Mouse (Mus musculus) central nervous system, embryonic 14 days (tissue): Measurements from ENCODE around the gene Mucl3. TPM values are rescaled to one million over a fixed set of nuclear protein-coding genes. Genes with fewer than 3 reads are reported as not detected.

ENCODE experiments used
- polyA plus RNA-seq: library from polyadenylated mRNA; depleted of rRNA; stranded (reverse); fragments of >200 nt; gene quantifications from 2 replicates; pipeline ENCODE4 v1.2.3, GENCODE M21; 2012; rRNA removed

Mucl3 gene
- 0.06 and 0.15 TPM in 2 replicates for polyA plus RNA-seq

DNA sequence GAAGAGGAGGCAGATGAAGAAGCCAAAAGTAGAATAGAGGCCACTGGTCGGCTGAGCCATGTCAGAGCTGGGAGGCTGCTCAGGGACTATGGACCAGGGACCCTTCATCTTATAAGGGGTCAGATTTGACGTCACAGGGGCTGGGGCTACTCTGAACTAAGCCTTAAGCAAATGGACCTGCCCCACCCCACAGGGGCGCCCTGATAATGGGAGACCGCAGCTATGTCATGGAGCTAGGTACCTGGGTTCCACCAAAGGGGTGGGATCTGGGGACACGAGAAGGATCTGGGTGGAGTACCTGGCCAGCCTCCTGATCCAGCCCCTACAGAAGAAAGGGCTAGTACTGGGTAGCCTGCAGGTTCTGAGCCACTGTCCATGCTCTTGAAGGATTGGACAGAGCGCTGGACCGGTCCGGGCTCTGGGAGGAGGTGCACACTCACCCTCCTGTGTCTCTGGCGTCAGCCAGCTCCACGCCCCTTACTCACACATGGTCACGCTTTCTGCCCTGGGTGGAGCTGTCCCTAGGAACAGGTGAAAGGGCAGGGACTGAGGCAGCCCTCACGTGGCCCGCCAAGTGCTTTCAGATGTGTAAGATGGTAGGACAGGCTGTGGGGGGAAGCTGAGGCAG lies at the start of gene Mucl3:
Mucl3 (minus strand) TSS at position 87 of the 628 bp plus-strand sequence.

DNA sequence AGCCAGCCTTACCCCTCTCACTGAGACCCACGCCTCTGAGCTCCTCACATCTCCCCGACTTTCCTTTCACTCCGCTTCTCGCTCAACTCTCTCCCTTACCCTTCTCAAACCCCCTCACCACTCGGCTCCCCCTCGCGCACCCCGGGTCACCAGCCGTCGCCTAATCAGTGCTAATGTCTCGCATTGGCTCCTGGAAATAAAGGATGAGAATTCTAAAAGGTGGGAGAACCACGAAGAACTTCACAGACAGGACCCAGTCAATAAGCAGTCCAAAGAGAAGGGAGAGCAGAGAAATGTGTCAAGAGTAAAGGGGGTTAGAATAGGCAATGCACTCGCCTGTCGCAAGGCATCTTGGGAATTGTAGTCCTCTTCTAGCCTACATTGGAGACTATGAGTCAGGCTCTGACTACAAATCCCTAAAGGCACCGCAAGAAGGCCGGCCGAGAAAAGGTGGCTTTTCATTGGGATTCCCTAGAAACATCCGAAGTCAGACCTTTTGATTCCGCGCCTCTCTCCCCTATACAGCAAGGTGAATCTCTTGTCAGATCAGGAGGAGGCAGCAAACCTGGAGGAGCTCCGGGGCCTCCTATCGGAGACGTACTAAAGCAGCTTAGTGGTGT lies 30.0 kb upstream of the Mucl3 start, which contains the start of gene Gtf2h4:
Gtf2h4 (minus strand) TSS at position 324 of the 620 bp plus-strand sequence.

DNA sequence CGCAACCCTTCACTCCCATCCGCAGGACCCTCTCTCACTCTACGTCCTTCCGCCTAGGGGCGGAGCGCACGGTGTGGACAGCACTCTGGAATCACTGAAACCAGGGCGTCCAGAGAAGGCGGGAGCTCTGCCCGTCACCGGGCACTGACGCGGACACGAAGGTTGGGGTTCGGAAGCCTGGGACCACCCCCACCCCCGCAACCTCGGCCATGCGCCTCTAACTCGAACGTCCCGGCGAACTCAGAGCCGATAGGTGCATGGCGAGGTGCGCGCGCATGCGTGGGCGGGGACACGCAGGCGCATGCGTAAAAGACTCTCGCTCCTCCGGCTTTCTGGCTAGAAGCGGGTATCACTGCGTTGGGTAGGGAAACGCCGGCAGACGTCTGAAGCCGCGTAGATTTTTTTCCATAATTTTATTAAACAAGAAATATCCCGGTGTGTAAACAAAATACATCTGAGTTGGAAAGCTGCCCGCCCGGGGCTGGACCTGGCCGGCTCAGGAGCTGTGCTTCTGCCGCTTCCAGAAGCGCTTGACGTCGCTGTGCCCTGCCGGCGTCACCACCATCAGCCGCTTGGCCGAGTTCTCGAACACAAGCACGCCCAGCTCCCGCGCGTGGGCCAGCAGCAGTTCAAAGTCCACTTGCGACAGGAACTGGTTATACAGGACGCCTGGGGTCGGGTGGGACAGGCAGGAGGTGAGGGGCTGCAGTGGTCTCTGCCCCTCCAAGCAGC lies 24.0 kb upstream of the Mucl3 start, which contains the start of gene Vars2:
Vars2 (minus strand) TSS at position 259 of the 732 bp plus-strand sequence.

GRCm38 (mm10) chr17:35626537-35626936 lies 17.0 kb downstream of the Mucl3 start, which contains the start of gene Gm9573:
TSS of gene Gm9573 (minus strand) at chr17:35626637.

GRCm38 (mm10) chr17:35601249-35601648 lies 42.2 kb downstream of the Mucl3 start, which contains the start of gene Sfta2:
TSS of gene Sfta2 (plus strand) at chr17:35601549.

Other genes starting within 250 kb of the Mucl3 start
- 0.54 and 0.61 TPM in 2 replicates for gene H2-Q6, start 218.8 kb downstream of the Mucl3 start, polyA plus RNA-seq
- 3.8 and 4.5 TPM in 2 replicates for gene H2-Q7, start 204.5 kb downstream of the Mucl3 start, polyA plus RNA-seq
- gene H2-Q10, start 173.6 kb downstream of the Mucl3 start, polyA plus RNA-seq: 0.09 and 0.11 TPM in 2 replicates
- not detected in 2 replicates for gene Pou5f1, start 137.7 kb downstream of the Mucl3 start, polyA plus RNA-seq
- gene Tcf19, start 126.9 kb downstream of the Mucl3 start, polyA plus RNA-seq: 27.0 and 27.8 TPM in 2 replicates
- gene Cchcr1, start 126.6 kb downstream of the Mucl3 start, polyA plus RNA-seq: 23.6 and 25.7 TPM in 2 replicates
- gene Psors1c2, start 110.5 kb downstream of the Mucl3 start, polyA plus RNA-seq: 1.1 and 1.2 TPM in 2 replicates
- 0.02 and 0.13 TPM in 2 replicates for gene Cdsn, start 91.6 kb downstream of the Mucl3 start, polyA plus RNA-seq
- gene 2300002M23Rik, start 76.2 kb downstream of the Mucl3 start, polyA plus RNA-seq: 0.19 TPM in 1 of 2 replicates, not detected in the other
- 0.33 and 0.34 TPM in 2 replicates for gene Sfta2, start 42.1 kb downstream of the Mucl3 start, polyA plus RNA-seq
- not detected in 2 replicates for gene Gm9573, start 17.1 kb downstream of the Mucl3 start, polyA plus RNA-seq
- gene Vars2, start 23.9 kb upstream of the Mucl3 start, polyA plus RNA-seq: 35.4 and 37.4 TPM in 2 replicates
- gene Gtf2h4, start 30.0 kb upstream of the Mucl3 start, polyA plus RNA-seq: 31.1 and 34.8 TPM in 2 replicates
- 94.3 and 115 TPM in 2 replicates for gene Ddr1, start 60.9 kb upstream of the Mucl3 start, polyA plus RNA-seq
- 7.2 and 9.6 TPM in 2 replicates for gene Ier3, start 178.0 kb upstream of the Mucl3 start, polyA plus RNA-seq
- gene Flot1, start 179.5 kb upstream of the Mucl3 start, polyA plus RNA-seq: 93.0 and 103 TPM in 2 replicates
- gene Tubb5, start 194.6 kb upstream of the Mucl3 start, polyA plus RNA-seq: 2,634 and 2,916 TPM in 2 replicates
- gene Mdc1, start 197.8 kb upstream of the Mucl3 start, polyA plus RNA-seq: 25.3 and 25.5 TPM in 2 replicates
- 30.7 and 36.6 TPM in 2 replicates for gene Nrm, start 217.6 kb upstream of the Mucl3 start, polyA plus RNA-seq
- 50.0 and 51.7 TPM in 2 replicates for gene Ppp1r18, start 221.9 kb upstream of the Mucl3 start, polyA plus RNA-seq
- 62.9 and 66.5 TPM in 2 replicates for gene Dhx16, start 236.1 kb upstream of the Mucl3 start, polyA plus RNA-seq